Mouse (Mus musculus) G1E (cell line): Measurements from ENCODE around the gene Parpbp. TPM values are rescaled to one million over a fixed set of nuclear protein-coding genes. Genes with fewer than 3 reads are reported as not detected.

Experiments used
- ATAC-seq: 2 replicates; pipeline ENCODE4 v1.8.0; 2016; ENCODE audit warnings: mild to moderate bottlenecking; ENCODE audit not compliant: insufficient number of reproducible peaks, poor library complexity, low FRiP score, severe bottlenecking; ENCODE audit errors: extremely low read depth
- DNase-seq: peaks from one replicate; pipeline ENCODE4 v3.0.0; 2012; ENCODE audit warnings: low spot score
- H3K27me3 ChIP-seq: 2 replicates; pipeline ENCODE4 v1.6.1; 2012; ENCODE audit warnings: mild to moderate bottlenecking, low read length, inconsistent platforms; ENCODE audit not compliant: insufficient read depth
- H3K36me3 ChIP-seq: replicated peaks from 2 replicates; pipeline ENCODE3; 2012; ENCODE audit warnings: mild to moderate bottlenecking, inconsistent platforms
- H3K4me1 ChIP-seq: 2 replicates; pipeline ENCODE4 v1.6.1; 2012; ENCODE audit warnings: low read depth, low read length, inconsistent platforms, mixed read lengths; ENCODE audit not compliant: insufficient read depth
- H3K4me3 ChIP-seq: 2 replicates; pipeline ENCODE4 v1.5.1; 2012; ENCODE audit warnings: low read depth, mild to moderate bottlenecking, inconsistent platforms, low read length, moderate library complexity, mixed read lengths
- H3K9me3 ChIP-seq: replicated peaks from 2 replicates; pipeline ENCODE4 v1.6.1; 2012; ENCODE audit warnings: inconsistent platforms
- CTCF ChIP-seq: IDR thresholded peaks from 2 replicates; pipeline ENCODE4 v1.5.1; 2012; ENCODE audit warnings: low read depth, low read length, inconsistent platforms, mixed read lengths
- GATA1 ChIP-seq: IDR thresholded peaks from 2 replicates; pipeline ENCODE4 v1.6.1; 2012; ENCODE audit warnings: borderline replicate concordance, low read length, inconsistent platforms, mixed read lengths
- GATA2 ChIP-seq: IDR thresholded peaks from 2 replicates; pipeline ENCODE4 v1.6.1; 2012; ENCODE audit warnings: low read depth, low read length, inconsistent platforms, borderline replicate concordance
- POLR2AphosphoS5 ChIP-seq: IDR thresholded peaks from 2 replicates; pipeline ENCODE4 v1.6.1; 2012; ENCODE audit warnings: low read depth, low read length, inconsistent platforms; ENCODE audit not compliant: insufficient replicate concordance
- TAL1 ChIP-seq: conservative IDR thresholded peaks from 2 replicates; pipeline ENCODE4 v1.6.1; 2012; ENCODE audit warnings: low read depth, low read length, inconsistent platforms, mixed read lengths
- polyA plus RNA-seq: library from polyadenylated mRNA; stranded (reverse); fragments of >175 nt; gene quantifications from 2 replicates; pipeline ENCODE4 v1.2.3, GENCODE M21; 2012
- total RNA-seq, 2 experiments: library from RNA; stranded (forward) in 1 of 2; stranded (reverse) in 1 of 2; fragments of 200-1000 nt in 1 of 2; fragments of >200 nt in 1 of 2; fragmentation: Nextera tagmentation in 1 of 2; gene quantifications; 2 replicates each; pipeline ENCODE4 v1.2.3; 2014 to 2017

The Parpbp gene
- total and polyA plus RNA-seq, 3 experiments, result 1.6 to 39.8 (median 39.4) TPM

DNA sequence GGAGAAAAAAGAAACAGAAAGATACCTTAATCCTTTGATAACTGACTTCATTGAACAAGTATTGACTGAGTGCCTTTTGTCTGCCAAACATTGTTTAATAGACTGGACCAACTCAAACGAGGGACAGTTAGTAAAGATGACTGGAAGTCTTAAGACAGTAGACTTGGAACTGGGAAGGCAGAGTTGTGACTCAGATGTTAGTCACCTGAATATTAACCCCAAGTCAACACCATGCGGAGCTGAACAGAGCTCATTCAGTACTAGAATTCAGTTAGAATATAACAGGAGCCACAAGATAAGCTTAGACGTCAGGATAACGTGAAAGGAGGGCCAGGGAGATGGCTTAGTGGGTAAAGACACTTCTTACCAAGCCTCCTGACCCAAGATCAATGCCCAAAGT, 3.6 kb upstream of the Parpbp start:
- H3K27me3 ChIP-seq, result no peaks in the 10 kb centered on the region
- no peak for TF ChIP-seq POLR2AphosphoS5
- no peak for TF ChIP-seq GATA2
- TF ChIP-seq GATA1, result no peak
- TF ChIP-seq TAL1, result no peak
- peaks cover 20% of the 10 kb centered on the region for H3K4me1 ChIP-seq
- no peak for DNase-seq
- no peak overlapping the region for H3K4me3 ChIP-seq
- no peaks in the 10 kb centered on the region for H3K9me3 ChIP-seq
- ATAC-seq, result no peak
- peaks cover 70% of the 10 kb centered on the region for H3K36me3 ChIP-seq

DNA sequence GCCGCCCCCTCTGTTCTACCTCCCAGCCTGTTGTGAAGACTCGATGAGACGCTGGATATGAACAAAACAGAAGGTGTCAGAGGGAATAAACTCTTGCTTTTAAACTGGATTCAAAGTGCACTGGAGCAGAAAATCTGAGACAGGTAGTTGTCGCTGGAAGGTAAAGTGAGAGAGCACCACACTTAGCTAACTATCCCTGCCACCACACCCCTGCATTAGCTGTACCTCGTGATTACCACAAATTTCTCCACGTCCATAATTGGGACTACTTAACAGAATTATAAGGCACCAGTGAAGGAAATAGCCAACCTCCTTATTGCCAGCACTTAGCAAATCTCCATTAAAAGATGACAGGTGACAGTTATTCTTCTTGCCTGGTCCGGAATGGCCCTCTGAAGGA, 554 bp downstream of the Parpbp start:
- H3K27me3 ChIP-seq, result no peaks in the 10 kb centered on the region
- peaks cover 24% of the 10 kb centered on the region for H3K4me1 ChIP-seq
- H3K9me3 ChIP-seq, result no peaks in the 10 kb centered on the region
- DNase-seq (peak; percentile 3), ATAC-seq (no peak)
- H3K36me3 ChIP-seq, result peaks cover 54% of the 10 kb centered on the region
- TF ChIP-seq GATA1, result no peak
- no peak for TF ChIP-seq POLR2AphosphoS5
- TF ChIP-seq CTCF, result no peak
- no peak for TF ChIP-seq GATA2
- no peak for TF ChIP-seq TAL1
- H3K4me3 ChIP-seq, result peak overlapping the region; percentile 98

DNA sequence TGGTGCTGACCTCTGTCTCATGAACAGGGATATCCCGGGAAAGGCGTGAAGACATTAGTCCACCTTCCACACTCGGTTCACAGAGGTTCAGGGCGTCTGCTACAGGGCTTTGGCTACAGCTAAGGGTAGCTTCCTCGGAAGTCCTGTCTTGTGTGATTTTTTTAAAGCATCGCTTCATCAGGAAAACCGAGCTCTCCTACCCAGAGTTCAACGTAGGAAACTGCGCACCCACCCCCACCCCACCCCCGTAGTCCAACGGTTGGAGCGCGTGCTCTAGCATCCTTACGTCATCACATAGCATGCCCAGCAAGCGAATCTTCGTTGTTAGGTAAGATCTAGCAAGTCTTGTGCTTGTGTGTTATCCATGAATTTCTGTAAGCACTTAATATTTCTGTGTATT, 11.1 kb downstream of the Parpbp start:
- Histone ChIP-seq H3K4me3 (no peak overlapping the region), H3K36me3 (peaks cover 30% of the 10 kb centered on the region), H3K4me1 (no peaks in the 10 kb centered on the region), H3K27me3 (no peaks in the 10 kb centered on the region), H3K9me3 (no peaks in the 10 kb centered on the region)
- ATAC-seq (no peak), DNase-seq (no peak)
- TF ChIP-seq CTCF, result no peak
- no peak for TF ChIP-seq GATA1
- TF ChIP-seq GATA2, result no peak

DNA sequence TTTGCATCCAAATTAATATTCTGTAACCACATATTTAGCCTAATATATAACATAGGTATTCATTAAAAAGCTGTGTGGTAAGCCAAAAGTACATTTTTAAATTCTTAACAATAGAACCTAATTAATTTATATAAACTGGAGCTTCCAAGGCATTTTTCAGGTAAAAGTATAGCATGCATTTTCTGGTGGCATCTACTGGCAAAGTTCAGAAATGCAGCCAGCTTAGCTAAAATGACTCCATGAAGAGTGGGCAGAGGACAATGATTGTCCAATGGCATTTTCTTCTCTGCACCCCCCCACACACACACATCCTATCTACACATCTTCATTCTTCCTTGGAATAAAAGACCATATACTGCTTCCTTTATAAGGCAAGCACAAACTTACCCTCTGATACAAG, 27.0 kb downstream of the Parpbp start:
- H3K36me3 ChIP-seq, result peaks cover 54% of the 10 kb centered on the region
- ATAC-seq, result no peak
- H3K27me3 ChIP-seq, result no peaks in the 10 kb centered on the region
- DNase-seq, result no peak
- no peaks in the 10 kb centered on the region for H3K4me1 ChIP-seq
- no peak overlapping the region for H3K4me3 ChIP-seq
- H3K9me3 ChIP-seq, result no peaks in the 10 kb centered on the region
- TF ChIP-seq GATA1 (no peak), CTCF (no peak), GATA2 (no peak), POLR2AphosphoS5 (no peak), TAL1 (no peak)

DNA sequence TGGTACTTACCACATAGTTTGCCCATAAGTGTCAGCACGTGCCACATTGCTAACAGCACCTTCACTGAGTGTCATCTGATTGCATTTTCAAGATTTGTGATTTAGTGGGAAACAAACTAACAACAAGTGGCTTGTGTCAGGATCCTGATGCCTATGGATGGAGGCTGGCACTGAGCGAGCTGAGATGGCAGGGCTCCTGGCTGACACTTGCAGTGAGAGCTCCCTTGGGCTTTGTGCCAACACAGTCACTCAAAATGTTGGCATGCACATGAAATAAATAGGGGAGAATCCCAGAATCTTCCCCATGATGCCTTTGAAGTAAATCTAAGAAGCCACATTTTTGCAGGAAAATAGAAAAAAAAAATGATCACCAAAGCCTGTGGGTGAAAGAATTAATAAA, 33.5 kb downstream of the Parpbp start:
- DNase-seq, result no peak
- peaks cover 38% of the 10 kb centered on the region for H3K36me3 ChIP-seq
- TF ChIP-seq TAL1 (no peak), POLR2AphosphoS5 (no peak), GATA1 (no peak), CTCF (no peak), GATA2 (no peak)
- H3K9me3 ChIP-seq, result no peaks in the 10 kb centered on the region
- no peaks in the 10 kb centered on the region for H3K27me3 ChIP-seq
- no peaks in the 10 kb centered on the region for H3K4me1 ChIP-seq
- H3K4me3 ChIP-seq, result no peak overlapping the region
- no peak for ATAC-seq

DNA sequence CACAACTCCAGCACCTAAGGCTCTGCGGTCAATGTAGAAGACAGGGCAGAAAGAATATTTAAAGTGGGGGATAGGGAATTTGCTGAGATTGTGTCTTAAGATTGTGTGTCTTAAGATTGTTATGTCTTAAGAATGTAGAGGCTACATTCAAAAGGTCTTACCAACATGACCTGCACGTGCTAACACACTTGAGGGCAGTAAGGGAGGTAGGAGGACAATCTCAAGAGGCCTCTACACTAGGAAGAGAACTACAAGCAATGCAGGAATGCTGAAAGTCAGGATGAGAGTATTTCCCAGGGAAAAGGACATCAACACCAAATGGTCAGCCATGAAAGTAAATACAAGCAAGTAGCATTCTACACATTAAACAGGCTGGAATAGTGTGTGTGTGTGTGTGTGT, 40.6 kb downstream of the Parpbp start:
- Histone ChIP-seq H3K9me3 (no peaks in the 10 kb centered on the region), H3K4me1 (no peaks in the 10 kb centered on the region), H3K4me3 (no peak overlapping the region), H3K27me3 (no peaks in the 10 kb centered on the region), H3K36me3 (peaks cover 21% of the 10 kb centered on the region)
- TF ChIP-seq TAL1, result no peak
- ATAC-seq (no peak), DNase-seq (no peak)

DNA sequence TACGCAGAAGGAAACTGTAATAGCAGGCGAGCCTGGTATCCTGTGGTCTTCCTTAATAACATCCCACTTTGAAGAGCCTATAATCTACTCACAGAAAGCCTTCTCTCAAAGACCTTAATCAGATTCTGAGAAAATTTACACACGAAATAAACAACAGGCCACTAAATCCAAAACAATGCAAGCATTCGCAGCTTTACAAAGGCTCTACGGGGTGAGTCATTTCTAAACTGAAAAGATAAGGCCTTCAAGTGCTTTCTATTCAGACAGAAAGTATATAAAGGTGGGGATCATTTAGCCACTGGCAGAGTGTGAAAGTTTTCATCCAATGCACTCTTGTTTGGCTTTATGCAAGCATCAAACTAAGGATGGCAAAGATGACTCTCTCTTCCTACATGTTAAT, 56.0 kb downstream of the Parpbp start, which contains the start of gene Pmch:
TSS of gene Pmch (plus strand) at position 301 of the 400 bp plus-strand sequence.
- H3K27me3 ChIP-seq, result no peaks in the 10 kb centered on the region
- H3K4me1 ChIP-seq, result no peaks in the 10 kb centered on the region
- DNase-seq (no peak), ATAC-seq (no peak)
- TF ChIP-seq TAL1 (no peak), GATA1 (no peak), POLR2AphosphoS5 (no peak), GATA2 (no peak), CTCF (no peak)
- no peaks in the 10 kb centered on the region for H3K9me3 ChIP-seq
- no peak within 1 kb of the TSS for H3K4me3 ChIP-seq
- peaks cover 16% of the 10 kb centered on the region for H3K36me3 ChIP-seq
